Mouse (Mus musculus) thymus, postnatal 14 days (tissue): ENCODE measurements around the gene Actrt1.

ENCODE experiments used
- DNase-seq: peaks from one replicate; pipeline ENCODE4 v3.0.0; 2021

Actrt1 gene

DNA sequence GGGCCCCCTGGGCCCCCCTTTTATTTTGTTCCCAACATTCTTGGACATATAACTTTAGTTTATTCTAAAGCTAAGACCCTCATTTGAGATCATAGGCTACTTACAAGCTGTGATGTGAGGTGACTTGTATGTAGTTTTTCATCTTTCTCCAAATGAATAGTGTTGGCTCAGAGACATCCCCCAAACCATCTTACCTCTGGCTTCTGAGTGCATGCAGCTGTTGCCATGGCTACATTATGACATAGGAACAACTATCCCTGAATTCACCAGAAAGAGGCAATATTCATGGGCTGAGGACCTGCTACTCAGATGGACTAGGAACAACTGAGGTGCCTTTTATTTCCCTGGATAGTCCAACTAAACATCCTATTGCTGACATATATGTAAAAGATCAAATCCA lies at the start of gene Actrt1:
Actrt1 (plus strand) TSS at position 301 of the 400 bp plus-strand sequence.
- DNase-seq = no peak

DNA sequence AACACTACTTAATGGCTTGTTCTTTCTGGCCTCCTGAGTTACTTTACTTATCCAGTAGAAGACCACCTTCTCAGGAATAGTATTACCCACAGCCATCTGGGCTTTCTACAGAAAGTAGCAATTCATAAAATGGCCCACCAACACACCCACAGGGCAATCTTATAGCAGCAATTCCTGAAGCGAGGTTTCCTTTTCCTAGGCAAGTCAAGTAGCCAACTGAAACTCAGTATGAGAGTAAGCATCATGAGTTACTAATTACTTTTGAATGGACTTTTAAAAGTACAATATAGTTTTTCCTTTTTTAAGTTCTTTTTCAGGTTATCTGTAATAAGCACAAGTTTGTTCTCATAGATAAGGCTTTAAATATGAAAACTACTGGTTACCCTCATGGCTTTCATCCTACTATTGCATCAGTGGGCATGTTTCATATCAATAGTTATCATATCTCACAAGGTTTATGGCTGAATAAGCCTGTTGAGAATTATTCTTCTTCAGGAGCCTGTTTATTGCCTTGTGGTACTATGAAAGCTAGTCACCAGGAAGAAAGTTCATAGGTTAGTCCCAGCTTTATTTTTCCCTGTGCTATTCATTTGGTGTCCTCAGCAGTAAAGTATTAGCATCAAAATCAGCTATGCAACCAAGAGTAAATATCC lies 2.8 kb downstream of the Actrt1 start:
- no peak for DNase-seq
